Mouse (Mus musculus): ENCODE results near the gene Cops3.

The Cops3 gene

DNA sequence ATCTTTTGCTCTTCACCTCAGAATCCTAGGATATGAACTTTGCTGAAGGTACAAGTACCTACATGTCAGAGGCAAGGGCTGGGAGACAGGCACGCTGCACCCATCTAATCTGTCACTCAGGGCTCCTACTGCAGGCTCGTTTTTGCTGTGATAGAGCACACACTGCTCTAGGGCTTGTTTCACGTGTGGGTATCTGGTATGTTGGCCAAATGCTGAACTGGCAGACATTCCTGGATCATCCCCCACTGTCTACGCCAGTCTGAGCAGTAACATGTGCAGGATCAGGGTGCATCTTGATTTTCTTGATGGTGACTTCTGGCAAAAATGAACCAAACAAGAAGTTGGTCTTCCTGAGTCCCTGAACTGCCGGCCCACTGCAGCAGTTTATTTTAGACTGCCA lies 62.4 kb downstream of the Cops3 start:
- DNase-seq, result no peak

DNA sequence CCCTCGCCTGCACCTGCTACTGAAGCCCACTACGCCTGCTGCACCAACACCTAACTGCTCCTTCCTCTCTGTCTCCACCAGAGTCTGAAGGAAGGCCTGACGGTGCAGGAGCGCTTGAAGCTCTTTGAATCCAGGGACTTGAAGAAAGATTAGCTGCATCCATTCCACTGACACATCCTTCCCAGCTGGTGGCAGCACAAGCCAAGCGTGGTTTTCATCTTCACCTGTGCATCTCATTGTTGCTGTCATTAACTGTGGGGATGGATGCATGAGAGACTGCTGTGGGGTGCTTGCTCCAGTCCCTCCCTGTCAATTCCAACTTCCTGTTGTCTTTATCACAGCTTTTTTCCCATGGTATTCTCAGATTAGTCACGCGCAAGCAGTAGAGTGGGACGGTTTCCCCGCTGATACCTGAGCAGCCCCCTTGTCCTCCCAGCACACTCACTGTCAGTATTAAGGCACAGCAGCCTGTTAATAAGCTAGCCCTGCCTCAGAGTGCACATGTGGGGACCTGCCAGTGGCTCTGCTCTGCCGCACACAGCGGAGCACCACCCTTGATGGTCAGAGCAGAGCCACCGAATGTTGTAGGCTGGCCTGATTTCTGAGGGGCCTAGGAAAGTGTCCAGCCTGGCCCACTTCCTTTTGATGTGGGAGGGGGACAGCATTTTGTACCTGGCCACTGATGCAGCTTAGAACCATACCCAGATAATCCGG lies 64.0 kb downstream of the Cops3 start:
- no peak for DNase-seq

- no peak for DNase-seq
These were observed 65.1 kb downstream of the Cops3 start for GRCm38 (mm10) chr11:59774522-59774921.

GRCm38 (mm10) chr11:59772902-59773301 lies 66.7 kb downstream of the Cops3 start:
- no peak for DNase-seq

DNA sequence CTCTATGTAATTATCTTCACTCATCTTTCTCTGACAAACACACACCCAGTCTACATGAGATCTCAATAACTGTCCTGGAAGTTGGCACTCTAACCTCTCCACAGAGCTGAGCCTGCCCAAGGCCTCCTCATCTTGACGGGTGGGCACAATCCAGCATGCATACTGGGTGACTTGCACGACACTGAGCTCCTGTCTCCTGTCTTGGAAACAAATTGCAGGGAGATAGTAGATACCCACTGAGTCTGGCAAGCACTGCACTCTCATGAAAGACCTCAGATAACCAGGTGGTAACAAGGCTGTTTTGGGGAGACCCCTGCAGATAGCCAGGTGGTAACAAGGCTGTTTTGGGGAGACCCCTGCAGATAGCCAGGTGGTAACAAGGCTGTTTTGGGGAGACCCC lies 67.3 kb downstream of the Cops3 start:
- no peak for DNase-seq

DNA sequence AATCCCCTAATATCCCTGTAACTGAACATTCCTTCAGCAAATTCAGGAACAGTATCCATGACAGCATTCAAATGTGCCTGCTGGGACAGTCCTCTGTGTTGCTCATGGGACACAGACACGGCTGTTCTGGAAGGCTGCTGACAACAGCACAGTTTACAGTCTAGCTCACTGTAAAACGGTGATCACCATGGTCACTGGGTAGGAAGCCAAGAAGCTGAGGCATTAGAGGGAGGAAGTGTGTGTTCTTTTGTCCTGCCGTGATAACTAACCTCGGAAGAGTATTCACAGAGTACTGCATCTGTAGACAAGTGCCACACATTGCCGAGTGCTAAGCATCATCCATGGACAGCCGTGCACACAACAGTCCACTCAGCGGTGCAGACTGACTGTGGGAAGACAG lies 68.9 kb downstream of the Cops3 start:
- no peak for DNase-seq

GRCm38 (mm10) chr11:59769738-59770137 lies 69.9 kb downstream of the Cops3 start:
- no peak for DNase-seq

GRCm38 (mm10) chr11:59769307-59769706 lies 70.3 kb downstream of the Cops3 start:
- no peak for DNase-seq
